Mouse (Mus musculus): Measurements from ENCODE around the gene Gpr4. TPM values are rescaled to one million over a fixed set of nuclear protein-coding genes. Genes with fewer than 3 reads are reported as not detected.

Gpr4 gene
- polyA plus RNA-seq, 1 experiment: not detected

GRCm38 (mm10) chr7:19217944-19218343, 5.6 kb downstream of the Gpr4 start:
- WGBS: 22% methylated on average over 3 of the region's 3 CpGs
- Histone ChIP-seq H3K4me3 (ENCODE audit: insufficient read depth, low read depth, low read length) (no peak overlapping the region), H3K4me1 (ENCODE audit: control insufficient read depth, insufficient read depth, low read length) (peaks cover 7% of the 10 kb centered on the region; the same call in 1 of the 2 replicates), H3K27ac (ENCODE audit: insufficient read depth, low read depth, low read length) (no peak overlapping the region)
- TF ChIP-seq POLR2A (IDR thresholded peaks at IDR 0.05; ENCODE audit: insufficient read depth, low read depth, low read length): no peak
- no peak for TF ChIP-seq CTCF (IDR thresholded peaks at IDR 0.05; ENCODE audit: insufficient read depth, low read depth, low read length)

GRCm38 (mm10) chr7:19220061-19220460, 7.7 kb downstream of the Gpr4 start:
- WGBS: 70% methylated on average over 3 of the region's 3 CpGs
- TF ChIP-seq CTCF (IDR thresholded peaks at IDR 0.05; ENCODE audit: insufficient read depth, low read depth, low read length): no peak
- TF ChIP-seq POLR2A (IDR thresholded peaks at IDR 0.05; ENCODE audit: insufficient read depth, low read depth, low read length): no peak
- Histone ChIP-seq H3K27ac (ENCODE audit: insufficient read depth, low read depth, low read length) (no peak overlapping the region), H3K4me1 (ENCODE audit: control insufficient read depth, insufficient read depth, low read length) (peaks cover 2% of the 10 kb centered on the region; the same call in 1 of the 2 replicates), H3K4me3 (ENCODE audit: insufficient read depth, low read depth, low read length) (no peak overlapping the region)

- Histone ChIP-seq H3K27ac (ENCODE audit: insufficient read depth, low read depth, low read length) (no peak overlapping the region), H3K4me3 (ENCODE audit: insufficient read depth, low read depth, low read length) (no peak overlapping the region), H3K4me1 (ENCODE audit: control insufficient read depth, insufficient read depth, low read length) (peaks cover 5% of the 10 kb centered on the region)
- TF ChIP-seq CTCF (IDR thresholded peaks at IDR 0.05; ENCODE audit: insufficient read depth, low read depth, low read length) (no peak), POLR2A (IDR thresholded peaks at IDR 0.05; ENCODE audit: insufficient read depth, low read depth, low read length) (no peak)
- 95% methylated on average over 16 of the region's 16 CpGs for WGBS
These were observed 9.9 kb downstream of the Gpr4 start for GRCm38 (mm10) chr7:19222189-19222588.

- 93% methylated on average over 14 of the region's 14 CpGs for WGBS
- TF ChIP-seq CTCF (IDR thresholded peaks at IDR 0.05; ENCODE audit: insufficient read depth, low read depth, low read length) (no peak), POLR2A (IDR thresholded peaks at IDR 0.05; ENCODE audit: insufficient read depth, low read depth, low read length) (no peak)
- peaks cover 5% of the 10 kb centered on the region for H3K4me1 ChIP-seq (ENCODE audit: control insufficient read depth, insufficient read depth, low read length)
- no peak overlapping the region for H3K27ac ChIP-seq (ENCODE audit: insufficient read depth, low read depth, low read length)
- H3K4me3 ChIP-seq (ENCODE audit: insufficient read depth, low read depth, low read length): no peak overlapping the region
These were observed 10.5 kb downstream of the Gpr4 start for GRCm38 (mm10) chr7:19222875-19223274.

- WGBS: 84% methylated on average over 4 of the region's 4 CpGs
- no peak overlapping the region for H3K4me3 ChIP-seq (ENCODE audit: insufficient read depth, low read depth, low read length)
- peaks cover 5% of the 10 kb centered on the region for H3K4me1 ChIP-seq (ENCODE audit: control insufficient read depth, insufficient read depth, low read length)
- TF ChIP-seq POLR2A (IDR thresholded peaks at IDR 0.05; ENCODE audit: insufficient read depth, low read depth, low read length) (no peak), CTCF (IDR thresholded peaks at IDR 0.05; ENCODE audit: insufficient read depth, low read depth, low read length) (no peak)
- H3K27ac ChIP-seq (ENCODE audit: insufficient read depth, low read depth, low read length): no peak overlapping the region
These were observed 12.6 kb downstream of the Gpr4 start for GRCm38 (mm10) chr7:19224933-19225332.

- Histone ChIP-seq H3K27ac (ENCODE audit: insufficient read depth, low read depth, low read length) (peak overlapping the region; percentile 98), H3K4me3 (ENCODE audit: insufficient read depth, low read depth, low read length) (peak overlapping the region; percentile 74), H3K4me1 (ENCODE audit: control insufficient read depth, insufficient read depth, low read length) (peaks cover 5% of the 10 kb centered on the region)
- 17% methylated on average over 20 of the region's 20 CpGs for WGBS
- 0 out of 2 replicates have a peak, but pooled peaks have one; percentile 6 for TF ChIP-seq POLR2A (IDR thresholded peaks at IDR 0.05; ENCODE audit: insufficient read depth, low read depth, low read length)
- TF ChIP-seq CTCF (IDR thresholded peaks at IDR 0.05; ENCODE audit: insufficient read depth, low read depth, low read length): no peak
These were observed 14.8 kb downstream of the Gpr4 start for GRCm38 (mm10) chr7:19226817-19227797.

GRCm38 (mm10) chr7:19227883-19228792, 15.8 kb downstream of the Gpr4 start, which contains the start of gene Opa3:
Gene Opa3 (plus strand): TSS chr7:19228334.
- TF ChIP-seq CTCF (IDR thresholded peaks at IDR 0.05; ENCODE audit: insufficient read depth, low read depth, low read length) (0 out of 2 replicates have a peak, but pooled peaks have one; percentile 19), POLR2A (IDR thresholded peaks at IDR 0.05; ENCODE audit: insufficient read depth, low read depth, low read length) (peak; percentile 72)
- H3K4me3 ChIP-seq (ENCODE audit: insufficient read depth, low read depth, low read length): peak within 1 kb of the TSS; percentile 74
- peaks cover 5% of the 10 kb centered on the region for H3K4me1 ChIP-seq (ENCODE audit: control insufficient read depth, insufficient read depth, low read length)
- peak within 1 kb of the TSS; percentile 98 for H3K27ac ChIP-seq (ENCODE audit: insufficient read depth, low read depth, low read length)
- under 1% methylated on average over 91 of the region's 91 CpGs for WGBS

GRCm38 (mm10) chr7:19228793-19229148, 16.4 kb downstream of the Gpr4 start:
- no peak for TF ChIP-seq CTCF (IDR thresholded peaks at IDR 0.05; ENCODE audit: insufficient read depth, low read depth, low read length)
- TF ChIP-seq POLR2A (IDR thresholded peaks at IDR 0.05; ENCODE audit: insufficient read depth, low read depth, low read length): no peak
- peak overlapping the region; percentile 67 for H3K27ac ChIP-seq (ENCODE audit: insufficient read depth, low read depth, low read length)
- H3K4me3 ChIP-seq (ENCODE audit: insufficient read depth, low read depth, low read length): peak overlapping the region; percentile 53
- under 1% methylated on average over 14 of the region's 14 CpGs for WGBS
- H3K4me1 ChIP-seq (ENCODE audit: control insufficient read depth, insufficient read depth, low read length): peaks cover 5% of the 10 kb centered on the region
